Mouse (Mus musculus) bone marrow macrophage, adult 2 months (primary cell): ENCODE results near the gene Zfp628.

Experiments used
- CTCF ChIP-seq: IDR thresholded peaks from 2 replicates; pipeline ENCODE4 v1.5.1; 2012; ENCODE audit warnings: low read depth, mild to moderate bottlenecking, low read length, moderate library complexity
- POLR2A ChIP-seq: IDR thresholded peaks from 2 replicates; pipeline ENCODE4 v1.6.1; 2012; ENCODE audit warnings: mild to moderate bottlenecking, low read depth, low read length, borderline replicate concordance

GRCm38 (mm10) chr7:4922508-4922907 lies 7.5 kb downstream of the Zfp628 start:
- TF ChIP-seq CTCF (no peak; the same call in 1 of the 2 replicates), POLR2A (no peak)
